Mouse (Mus musculus) myocyte (in vitro differentiated cells): ENCODE data around the gene St5.

ENCODE experiments used
- MYOG ChIP-seq, 3 experiments: IDR thresholded peaks; one replicate each; pipeline ENCODE4 v1.6.1; 2011; ENCODE audit warnings: control low read depth in 2 of 3, low read depth in 2 of 3, mild to moderate bottlenecking in 2 of 3; ENCODE audit not compliant: insufficient read length in 2 of 3, control insufficient read depth in 1 of 3, insufficient read depth in 1 of 3
- POLR2A ChIP-seq: IDR thresholded peaks from one replicate; pipeline ENCODE4 v1.6.1; 2011; ENCODE audit warnings: low read depth, mild to moderate bottlenecking, control low read depth, moderate library complexity; ENCODE audit not compliant: insufficient read length

DNA sequence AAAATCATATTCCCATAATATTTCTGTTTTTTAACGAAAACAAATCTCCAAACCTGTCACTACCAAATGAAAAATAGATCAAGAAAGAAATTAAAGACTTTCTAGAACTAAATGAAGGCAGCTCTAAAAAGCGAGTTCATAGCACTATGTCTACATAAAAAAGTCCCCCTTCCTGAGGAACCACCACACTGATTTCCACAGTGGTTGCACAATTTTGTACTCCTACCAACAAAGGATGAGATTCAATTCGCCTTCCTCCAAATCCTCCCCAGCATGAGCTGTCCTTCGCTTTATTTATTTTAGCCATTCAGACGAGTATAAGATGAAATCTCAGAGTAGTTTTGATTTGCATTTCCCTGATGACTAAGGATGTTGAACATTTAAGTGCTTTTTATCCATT, 36.7 kb downstream of the St5 start:
- TF ChIP-seq POLR2A = no peak
- no peak for TF ChIP-seq MYOG (IDR thresholded peaks at IDR 0.05; ENCODE audit: control insufficient read depth in 1 of 3, insufficient read depth in 1 of 3, insufficient read length in 2 of 3, low read depth in 2 of 3)
